Mouse (Mus musculus) MN1 (cell line): ENCODE data around the gene Bclaf1.
A peak's percentile ranks its signal among the peaks of the same experiment; 100 is the strongest.

ENCODE experiments used
- DNase-seq: peaks from one replicate; pipeline ENCODE4 v3.0.0-alpha.2; 2016; ENCODE audit warnings: low spot score

The Bclaf1 gene

GRCm38 (mm10) chr10:20311918-20312735 lies at the start of gene Bclaf1:
TSS of gene Bclaf1 (plus strand) at chr10:20312469.
- peak; percentile 100 for DNase-seq

GRCm38 (mm10) chr10:20262896-20263295 lies 49.4 kb upstream of the Bclaf1 start:
- no peak for DNase-seq

GRCm38 (mm10) chr10:20264479-20264878 lies 47.8 kb upstream of the Bclaf1 start:
- DNase-seq: no peak

GRCm38 (mm10) chr10:20267032-20267431 lies 45.2 kb upstream of the Bclaf1 start:
- DNase-seq: no peak

GRCm38 (mm10) chr10:20268945-20269344 lies 43.3 kb upstream of the Bclaf1 start:
- no peak for DNase-seq

GRCm38 (mm10) chr10:20272380-20272779 lies 39.9 kb upstream of the Bclaf1 start:
- DNase-seq: no peak

GRCm38 (mm10) chr10:20273278-20273677 lies 39.0 kb upstream of the Bclaf1 start:
- DNase-seq: no peak

GRCm38 (mm10) chr10:20274022-20274421 lies 38.2 kb upstream of the Bclaf1 start:
- DNase-seq: no peak

GRCm38 (mm10) chr10:20281456-20281855 lies 30.8 kb upstream of the Bclaf1 start:
- no peak for DNase-seq

- DNase-seq: peak; percentile 95
These were observed 26.8 kb upstream of the Bclaf1 start for GRCm38 (mm10) chr10:20285289-20285975.

- peak; percentile 88 for DNase-seq
These were observed 26.1 kb upstream of the Bclaf1 start for GRCm38 (mm10) chr10:20285994-20286836.

- DNase-seq: no peak
These were observed 24.9 kb upstream of the Bclaf1 start for GRCm38 (mm10) chr10:20287369-20287768.

GRCm38 (mm10) chr10:20290467-20290883 lies 21.8 kb upstream of the Bclaf1 start:
- peak; percentile 98 for DNase-seq

GRCm38 (mm10) chr10:20295961-20296360 lies 16.3 kb upstream of the Bclaf1 start:
- no peak for DNase-seq

- DNase-seq: no peak
These were observed 13.9 kb upstream of the Bclaf1 start for GRCm38 (mm10) chr10:20298152-20298920.

- no peak for DNase-seq
These were observed 13.2 kb upstream of the Bclaf1 start for GRCm38 (mm10) chr10:20299114-20299513.

- peak; percentile 37 for DNase-seq
These were observed 1.1 kb upstream of the Bclaf1 start for GRCm38 (mm10) chr10:20310969-20311769.

GRCm38 (mm10) chr10:20312736-20313301 lies 550 bp downstream of the Bclaf1 start:
- peak; percentile 97 for DNase-seq

GRCm38 (mm10) chr10:20313447-20313846 lies 1.2 kb downstream of the Bclaf1 start:
- no peak for DNase-seq

- DNase-seq: no peak
These were observed 1.7 kb downstream of the Bclaf1 start for GRCm38 (mm10) chr10:20313941-20314340.
